Mouse (Mus musculus) liver, embryonic 12.5 days (tissue): Measurements from ENCODE around the gene Gba. TPM values are rescaled to one million over a fixed set of nuclear protein-coding genes. Genes with fewer than 3 reads are reported as not detected.

Experiments used
- ATAC-seq: fragments of 200-750 bp; cut with Nextera tagmentation; 2 replicates; pipeline ENCODE4 v1.8.0; 2017; ENCODE audit warnings: moderate number of reproducible peaks, mild to moderate bottlenecking, moderate library complexity
- H3K27ac ChIP-seq: fragments of 300-500 bp; sonication (generic); 2 replicates; pipeline ENCODE4 v1.5.1; 2016; ENCODE audit warnings: mild to moderate bottlenecking
- H3K27me3 ChIP-seq: fragments of 300-500 bp; sonication (generic); replicated peaks from 2 replicates; pipeline ENCODE4 v1.6.1; 2016; ENCODE audit warnings: mild to moderate bottlenecking, moderate library complexity
- H3K36me3 ChIP-seq: fragments of 300-500 bp; sonication (generic); 2 replicates; pipeline ENCODE4 v1.6.1; 2016; ENCODE audit warnings: mild to moderate bottlenecking, moderate library complexity
- H3K4me1 ChIP-seq: fragments of 300-500 bp; sonication (generic); 2 replicates; pipeline ENCODE4 v1.6.1; 2016
- H3K4me2 ChIP-seq: fragments of 300-500 bp; sonication (generic); 2 replicates; pipeline ENCODE4 v1.6.1; 2016; ENCODE audit warnings: mild to moderate bottlenecking, moderate library complexity
- H3K4me3 ChIP-seq: fragments of 300-500 bp; sonication (generic); 2 replicates; pipeline ENCODE4 v1.5.1; 2016; ENCODE audit warnings: mild to moderate bottlenecking, moderate library complexity
- H3K9ac ChIP-seq: fragments of 300-500 bp; sonication (generic); 2 replicates; pipeline ENCODE4 v1.6.1; 2016; ENCODE audit warnings: mild to moderate bottlenecking, moderate library complexity
- H3K9me3 ChIP-seq: fragments of 300-500 bp; sonication (generic); replicated peaks from 2 replicates; pipeline ENCODE4 v1.6.1; 2016; ENCODE audit warnings: mild to moderate bottlenecking, moderate library complexity
- WGBS: fragments of 180-500 bp; shearing (Covaris S2); methylation state at CpG from one replicate; pipeline ENCODE4 v1.1.7; 2016; ENCODE audit not compliant: insufficient replicate concordance; 5-methylcytosine and 5-hydroxymethylcytosine counted together
- polyA plus RNA-seq: library from polyadenylated mRNA; unstranded; fragments of >200 nt; fragmentation: Nextera tagmentation; extraction: Ambion mirVana; gene quantifications from 2 replicates; pipeline ENCODE4 v1.2.1, GENCODE M21; 2016

The Gba gene
- polyA plus RNA-seq, 1 experiment from 2014 or later: 26.6 TPM

DNA sequence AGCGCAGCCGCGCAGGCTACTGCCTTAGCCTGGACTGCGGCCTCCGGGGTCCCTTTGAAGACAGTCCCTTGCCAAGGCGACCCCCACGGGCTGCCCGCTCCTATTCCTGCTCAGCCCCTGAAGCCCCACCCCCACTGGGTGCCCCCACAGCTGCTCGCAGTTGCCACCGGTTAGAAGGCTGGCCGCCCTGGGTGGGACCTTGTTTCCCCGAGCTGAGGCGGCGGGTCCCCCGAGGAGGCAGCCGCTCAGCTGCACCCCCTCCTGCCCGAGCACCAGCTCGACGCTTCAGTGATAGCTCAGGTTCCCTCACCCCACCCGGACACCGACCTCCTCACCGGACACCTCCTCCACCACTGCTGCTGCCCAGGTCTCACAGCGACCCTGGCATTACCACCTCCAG is 15.5 kb upstream of the Gba start:
- 52% methylated on average over 23 of the region's 23 CpGs for WGBS
- no peak overlapping the region for H3K27ac ChIP-seq
- H3K9ac ChIP-seq: no peak overlapping the region
- H3K27me3 ChIP-seq: peaks cover 10% of the 10 kb centered on the region; the same call in 1 of the 2 replicates
- H3K4me2 ChIP-seq: no peak overlapping the region; the same call in 1 of the 2 replicates
- peaks cover 14% of the 10 kb centered on the region for H3K36me3 ChIP-seq
- peaks cover 64% of the 10 kb centered on the region for H3K4me1 ChIP-seq
- ATAC-seq: no peak
- H3K4me3 ChIP-seq: no peak overlapping the region
- H3K9me3 ChIP-seq: no peaks in the 10 kb centered on the region

DNA sequence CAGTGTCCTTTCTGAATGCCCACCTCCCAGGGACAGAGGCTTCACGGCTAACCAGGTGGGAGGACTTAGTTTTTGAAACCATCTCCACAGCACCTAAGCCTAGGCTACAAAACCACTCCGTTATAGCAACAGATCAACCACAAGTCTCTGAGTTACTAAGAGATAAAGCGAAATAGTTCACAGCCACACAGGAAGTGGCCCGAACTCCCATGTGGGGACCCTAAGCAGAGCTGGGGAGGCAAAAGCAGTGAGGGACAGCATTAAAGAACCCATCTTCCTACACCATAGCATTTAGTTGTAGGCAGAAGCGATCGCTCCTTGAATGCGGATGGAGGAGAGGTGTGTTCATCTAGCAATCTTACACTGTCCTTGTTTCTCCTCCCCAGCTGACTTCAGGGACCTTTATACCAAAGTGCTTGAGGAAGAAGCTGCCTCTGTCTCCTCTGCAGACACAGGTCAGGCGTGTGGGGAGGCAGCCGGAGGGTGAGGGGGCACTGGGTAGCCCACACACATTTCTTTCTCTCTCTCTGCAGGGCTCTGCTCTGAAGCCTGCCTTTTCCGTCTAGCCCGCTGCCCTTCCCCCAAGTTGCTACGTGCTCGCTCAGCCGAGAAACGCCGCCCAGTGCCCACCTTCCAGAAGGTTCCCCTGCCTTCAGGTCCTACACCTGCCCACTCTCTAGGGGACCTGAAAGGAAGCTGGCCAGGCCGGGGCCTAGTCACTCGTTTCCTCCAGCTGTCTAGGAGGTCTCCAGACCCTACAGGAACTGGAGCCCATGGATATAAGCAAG is 14.8 kb upstream of the Gba start:
- H3K36me3 ChIP-seq: peaks cover 9% of the 10 kb centered on the region
- H3K27ac ChIP-seq: no peak overlapping the region
- 55% methylated on average over 18 of the region's 18 CpGs for WGBS
- H3K9ac ChIP-seq: no peak overlapping the region
- peaks cover 57% of the 10 kb centered on the region for H3K4me1 ChIP-seq
- H3K4me2 ChIP-seq: no peak overlapping the region
- H3K27me3 ChIP-seq: peaks cover 10% of the 10 kb centered on the region; the same call in 1 of the 2 replicates
- H3K4me3 ChIP-seq: no peak overlapping the region
- H3K9me3 ChIP-seq: no peaks in the 10 kb centered on the region
- ATAC-seq: no peak

DNA sequence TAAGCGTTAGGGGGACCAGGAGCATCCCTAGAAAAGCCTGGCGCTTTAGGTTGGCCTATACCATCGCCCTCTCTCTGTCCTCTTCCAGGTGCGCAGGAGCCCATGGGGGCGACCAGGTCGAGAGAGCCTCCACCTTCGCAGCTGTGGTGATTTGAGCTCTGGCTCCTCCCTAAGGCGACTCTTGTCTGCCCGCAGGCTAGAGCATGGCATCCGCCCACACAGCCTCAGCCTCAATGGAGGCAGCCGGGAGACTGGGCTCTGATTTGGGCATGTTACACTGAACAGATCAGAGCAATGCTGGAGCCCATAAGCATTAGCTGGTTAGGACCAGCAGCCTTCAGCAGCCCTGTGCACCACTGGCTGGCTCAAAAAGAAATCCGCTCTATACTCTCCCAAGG is 14.3 kb upstream of the Gba start:
- Histone ChIP-seq H3K36me3 (peaks cover 9% of the 10 kb centered on the region), H3K27ac (no peak overlapping the region), H3K9me3 (no peaks in the 10 kb centered on the region), H3K9ac (no peak overlapping the region), H3K4me3 (no peak overlapping the region), H3K27me3 (peaks cover 10% of the 10 kb centered on the region; the same call in 1 of the 2 replicates), H3K4me2 (no peak overlapping the region), H3K4me1 (peaks cover 51% of the 10 kb centered on the region)
- ATAC-seq: no peak
- 69% methylated on average over 12 of the region's 12 CpGs for WGBS

DNA sequence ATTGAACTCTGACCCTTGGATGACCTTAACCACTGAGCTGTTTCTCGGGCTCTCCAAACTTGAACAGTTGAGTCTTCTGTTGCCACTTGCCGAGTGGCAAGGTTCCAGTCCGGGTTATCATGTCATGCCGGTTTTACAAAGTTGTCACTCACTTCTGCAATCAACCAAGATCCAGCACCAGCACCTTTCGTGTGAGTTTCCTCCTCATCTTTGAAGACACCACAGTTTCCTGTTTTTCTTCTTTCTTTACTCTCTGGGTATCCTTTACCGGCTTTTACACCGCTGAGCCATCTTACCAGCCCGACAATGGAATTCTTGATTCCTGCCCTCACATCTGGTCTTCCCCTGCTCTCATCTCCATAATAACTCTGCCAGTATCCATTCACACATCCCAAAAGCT is 12.3 kb upstream of the Gba start:
- 16% methylated on average over 8 of the region's 8 CpGs for WGBS
- H3K9ac ChIP-seq: no peak overlapping the region
- H3K27ac ChIP-seq: no peak overlapping the region
- H3K4me2 ChIP-seq: no peak overlapping the region
- H3K4me3 ChIP-seq: no peak overlapping the region
- H3K27me3 ChIP-seq: peaks cover 10% of the 10 kb centered on the region; the same call in 1 of the 2 replicates
- H3K36me3 ChIP-seq: peaks cover 9% of the 10 kb centered on the region
- H3K9me3 ChIP-seq: no peaks in the 10 kb centered on the region
- peaks cover 43% of the 10 kb centered on the region for H3K4me1 ChIP-seq
- ATAC-seq: no peak

DNA sequence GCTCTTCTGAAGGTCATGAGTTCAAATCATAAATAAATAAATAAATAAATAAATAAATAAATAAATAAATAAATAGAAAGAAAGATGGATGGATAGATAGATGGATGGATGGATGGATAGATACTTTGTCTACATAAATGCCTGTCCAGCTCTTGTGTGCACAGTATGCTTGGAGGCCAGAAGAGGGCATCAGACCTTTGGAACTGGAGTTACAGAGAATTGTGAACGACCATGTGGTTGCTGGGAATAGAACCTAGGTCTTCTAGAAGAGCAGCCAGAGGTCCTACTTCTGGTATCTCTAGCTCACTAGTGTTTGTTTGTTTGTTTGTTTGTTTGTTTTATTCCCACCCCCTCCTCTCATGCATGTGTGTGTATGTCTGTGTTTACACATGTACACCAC is 9.4 kb upstream of the Gba start:
- Histone ChIP-seq H3K27ac (no peak overlapping the region), H3K9ac (no peak overlapping the region), H3K4me3 (no peak overlapping the region), H3K9me3 (no peaks in the 10 kb centered on the region), H3K4me1 (peaks cover 38% of the 10 kb centered on the region), H3K36me3 (peaks cover 5% of the 10 kb centered on the region), H3K4me2 (no peak overlapping the region), H3K27me3 (peaks cover 10% of the 10 kb centered on the region; the same call in 1 of the 2 replicates)
- ATAC-seq: no peak
- 48% methylated on average over 1 of the region's 1 CpGs for WGBS

DNA sequence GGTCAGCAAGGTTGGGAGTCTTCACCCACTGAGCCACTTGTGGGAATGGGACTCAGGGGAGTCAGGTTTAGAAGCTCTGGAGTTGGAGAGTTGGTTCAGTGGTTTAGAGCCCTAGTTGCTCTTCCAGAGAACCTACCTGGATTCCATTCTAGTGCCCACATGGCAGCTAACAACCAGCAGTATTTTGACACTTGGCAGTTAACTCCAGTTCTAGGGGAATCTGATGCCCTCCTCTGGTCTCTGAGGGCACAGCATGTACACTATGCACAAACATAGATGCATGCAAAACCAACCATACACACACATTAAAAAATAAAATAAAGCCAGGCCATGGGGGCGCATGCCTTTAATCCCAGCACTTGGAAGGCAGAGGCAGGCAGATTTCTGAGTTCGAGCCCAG is 8.9 kb upstream of the Gba start:
- Histone ChIP-seq H3K4me2 (no peak overlapping the region), H3K27ac (no peak overlapping the region), H3K9ac (no peak overlapping the region), H3K4me3 (no peak overlapping the region), H3K4me1 (peaks cover 33% of the 10 kb centered on the region), H3K9me3 (no peaks in the 10 kb centered on the region), H3K36me3 (0 out of 2 replicates have a peak, but pooled peaks cover under 1% of the 10 kb centered on the region), H3K27me3 (peaks cover 5% of the 10 kb centered on the region; the same call in 1 of the 2 replicates)
- 79% methylated on average over 2 of the region's 2 CpGs for WGBS
- ATAC-seq: no peak

DNA sequence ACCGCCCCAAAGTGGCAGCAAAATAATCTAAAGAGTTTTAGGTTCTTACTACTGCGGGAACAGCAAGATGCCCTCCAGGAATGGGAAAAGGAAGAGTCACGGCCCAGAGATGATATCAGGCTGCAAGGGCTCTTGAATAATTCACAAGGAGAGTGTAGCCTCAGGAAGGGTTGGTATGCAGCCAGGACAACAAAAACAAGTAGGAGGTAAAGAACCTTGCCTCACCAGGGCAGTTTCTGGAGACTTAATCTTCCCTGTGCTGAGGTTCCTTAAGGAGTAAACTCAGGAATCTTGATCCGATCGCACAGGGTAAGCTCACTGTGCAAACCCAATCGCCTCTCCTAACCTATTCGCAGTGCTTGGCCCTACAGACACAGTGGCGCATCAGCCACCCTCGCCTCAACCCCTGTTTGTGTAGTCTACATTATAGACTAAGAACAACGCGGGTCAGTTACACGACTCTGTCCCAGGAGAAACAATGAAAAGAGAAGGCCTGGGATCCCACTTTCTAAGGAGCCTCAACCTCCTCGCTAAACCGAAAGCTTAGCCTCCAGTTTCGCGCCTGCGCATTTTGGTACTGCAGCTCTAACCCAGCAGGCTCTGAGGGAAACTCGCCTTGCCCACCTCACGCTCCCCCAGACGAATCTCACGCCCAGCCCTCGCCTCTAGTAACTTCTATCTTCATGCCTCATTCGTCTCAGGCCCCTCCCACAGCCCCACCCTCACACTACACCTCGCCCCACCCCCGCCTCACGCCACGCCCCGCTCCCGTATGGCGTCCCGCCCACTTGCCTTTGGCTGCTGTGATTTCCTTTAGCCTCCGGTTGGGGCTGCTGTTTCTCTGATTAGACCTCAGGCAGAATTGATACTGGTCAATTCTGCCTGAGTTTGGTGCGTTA is 6.5 kb upstream of the Gba start:
- Histone ChIP-seq H3K9ac (peak overlapping the region; percentile 67), H3K4me1 (peaks cover 23% of the 10 kb centered on the region), H3K27ac (peak overlapping the region; percentile 78), H3K36me3 (no peaks in the 10 kb centered on the region), H3K4me3 (peak overlapping the region; percentile 56), H3K9me3 (no peaks in the 10 kb centered on the region), H3K27me3 (peaks cover 4% of the 10 kb centered on the region; the same call in 1 of the 2 replicates), H3K4me2 (peak overlapping the region; percentile 82)
- peak; percentile 92 for ATAC-seq
- 8% methylated on average over 33 of the region's 33 CpGs for WGBS

DNA sequence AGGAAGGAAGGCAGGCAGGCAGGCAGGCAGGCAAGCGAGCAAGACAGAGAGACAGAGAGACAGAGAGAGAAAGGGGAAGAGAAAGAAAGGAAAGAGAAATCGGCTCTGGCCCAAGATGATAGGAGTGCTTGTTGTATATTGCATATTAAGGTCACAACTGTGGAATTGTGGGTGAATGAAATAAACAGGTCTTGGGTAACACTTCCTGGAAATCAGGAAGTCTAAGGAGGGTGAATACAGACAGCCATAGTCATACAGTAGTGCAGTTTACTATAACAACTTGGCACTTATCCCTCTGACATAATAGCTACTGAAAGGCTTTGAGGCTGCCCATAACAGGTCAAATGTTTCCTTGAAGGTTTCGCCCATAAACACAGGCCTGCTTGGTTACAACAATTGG is 2.9 kb upstream of the Gba start:
- no peak for ATAC-seq
- Histone ChIP-seq H3K9ac (no peak overlapping the region), H3K9me3 (no peaks in the 10 kb centered on the region), H3K4me3 (no peak overlapping the region), H3K4me2 (no peak overlapping the region), H3K27ac (no peak overlapping the region), H3K36me3 (peaks cover 10% of the 10 kb centered on the region), H3K4me1 (peaks cover 33% of the 10 kb centered on the region), H3K27me3 (peaks cover 4% of the 10 kb centered on the region; the same call in 1 of the 2 replicates)
- WGBS: 50% methylated on average over 3 of the region's 3 CpGs

DNA sequence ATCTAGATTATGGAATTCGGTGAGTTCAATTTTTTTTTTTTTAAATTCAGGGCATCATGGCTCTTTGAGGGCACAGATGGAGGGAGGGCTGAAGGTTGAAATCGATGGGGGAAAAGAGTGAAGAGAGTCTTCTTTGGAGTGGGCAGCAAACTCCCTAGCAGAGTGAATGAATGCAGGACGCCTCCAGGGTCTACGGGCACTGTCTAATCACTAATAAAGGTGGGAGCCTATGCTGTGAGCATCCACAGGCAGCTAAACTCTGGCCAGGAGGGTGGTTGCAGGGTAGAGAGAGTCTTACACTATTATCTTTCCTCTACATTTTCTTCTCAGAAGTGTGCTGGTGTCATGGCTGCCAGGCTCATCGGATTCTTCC is 400 bp downstream of the Gba start:
- 21% methylated on average over 5 of the region's 5 CpGs for WGBS
- no peak for ATAC-seq
- peak overlapping the region; percentile 59 for H3K27ac ChIP-seq

DNA sequence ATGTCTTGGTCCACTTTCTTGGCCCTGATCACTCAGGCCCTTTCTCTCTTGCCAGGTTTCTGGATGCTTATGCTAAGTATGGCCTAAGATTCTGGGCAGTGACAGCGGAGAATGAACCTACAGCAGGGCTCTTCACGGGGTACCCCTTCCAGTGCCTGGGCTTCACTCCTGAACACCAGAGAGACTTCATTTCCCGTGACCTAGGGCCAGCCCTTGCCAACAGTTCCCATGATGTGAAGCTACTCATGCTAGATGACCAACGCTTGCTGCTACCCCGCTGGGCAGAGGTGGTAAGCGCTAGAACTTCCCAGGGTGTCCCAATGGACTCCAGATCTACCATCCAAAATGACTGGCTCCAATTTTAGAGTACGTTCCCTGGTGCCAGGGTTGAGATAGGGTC is 3.4 kb downstream of the Gba start:
- no peak overlapping the region for H3K9ac ChIP-seq
- no peak for ATAC-seq
- no peak overlapping the region for H3K4me2 ChIP-seq
- H3K4me3 ChIP-seq: no peak overlapping the region
- peaks cover 12% of the 10 kb centered on the region for H3K4me1 ChIP-seq
- H3K36me3 ChIP-seq: peaks cover 71% of the 10 kb centered on the region
- WGBS: 81% methylated on average over 7 of the region's 7 CpGs
- H3K27me3 ChIP-seq: no peaks in the 10 kb centered on the region
- H3K27ac ChIP-seq: no peak overlapping the region
- H3K9me3 ChIP-seq: no peaks in the 10 kb centered on the region

More for the DNA sequence above, 400 bp downstream of the Gba start:
- H3K4me2 ChIP-seq: peak overlapping the region; percentile 76
- H3K27me3 ChIP-seq: no peaks in the 10 kb centered on the region; the same call in 1 of the 2 replicates
- H3K4me1 ChIP-seq: peaks cover 11% of the 10 kb centered on the region
- no peaks in the 10 kb centered on the region for H3K9me3 ChIP-seq
- peaks cover 42% of the 10 kb centered on the region for H3K36me3 ChIP-seq
- peak overlapping the region; percentile 74 for H3K9ac ChIP-seq
- peak overlapping the region; percentile 72 for H3K4me3 ChIP-seq

DNA sequence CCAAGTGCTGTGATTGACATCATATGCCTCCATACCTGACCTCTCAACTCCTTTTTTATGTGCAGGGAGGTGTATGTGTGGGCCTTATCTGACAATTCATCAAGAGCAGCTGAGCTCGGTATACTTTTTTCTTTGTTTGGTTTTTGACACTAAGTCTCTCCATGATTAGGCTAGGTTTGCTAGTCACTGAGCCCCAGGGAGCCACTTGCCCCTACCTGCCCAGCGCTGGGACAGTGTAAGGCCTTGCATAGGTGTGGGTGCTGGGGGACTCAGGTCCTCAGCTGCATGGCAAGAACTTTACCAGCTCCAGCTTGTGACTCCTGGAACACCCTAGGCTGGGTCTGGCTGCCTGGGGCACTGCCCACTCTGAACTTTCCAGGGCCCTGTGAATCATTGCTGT is 4.0 kb downstream of the Gba start:
- ATAC-seq: no peak
- no peak overlapping the region for H3K4me2 ChIP-seq
- H3K4me3 ChIP-seq: no peak overlapping the region
- H3K27me3 ChIP-seq: no peaks in the 10 kb centered on the region
- H3K27ac ChIP-seq: no peak overlapping the region
- peaks cover 17% of the 10 kb centered on the region for H3K4me1 ChIP-seq
- WGBS: 68% methylated on average over 2 of the region's 2 CpGs
- no peaks in the 10 kb centered on the region for H3K9me3 ChIP-seq
- H3K9ac ChIP-seq: no peak overlapping the region
- H3K36me3 ChIP-seq: peaks cover 77% of the 10 kb centered on the region
